Mouse (Mus musculus) liver, adult (tissue): ENCODE measurements around the gene Rhot1.

Experiments used
- GATA4 ChIP-seq: IDR thresholded peaks from 2 replicates; pipeline ENCODE4 v1.6.1; 2014; ENCODE audit warnings: mild to moderate bottlenecking, low read length; ENCODE audit not compliant: insufficient replicate concordance

The Rhot1 gene

DNA sequence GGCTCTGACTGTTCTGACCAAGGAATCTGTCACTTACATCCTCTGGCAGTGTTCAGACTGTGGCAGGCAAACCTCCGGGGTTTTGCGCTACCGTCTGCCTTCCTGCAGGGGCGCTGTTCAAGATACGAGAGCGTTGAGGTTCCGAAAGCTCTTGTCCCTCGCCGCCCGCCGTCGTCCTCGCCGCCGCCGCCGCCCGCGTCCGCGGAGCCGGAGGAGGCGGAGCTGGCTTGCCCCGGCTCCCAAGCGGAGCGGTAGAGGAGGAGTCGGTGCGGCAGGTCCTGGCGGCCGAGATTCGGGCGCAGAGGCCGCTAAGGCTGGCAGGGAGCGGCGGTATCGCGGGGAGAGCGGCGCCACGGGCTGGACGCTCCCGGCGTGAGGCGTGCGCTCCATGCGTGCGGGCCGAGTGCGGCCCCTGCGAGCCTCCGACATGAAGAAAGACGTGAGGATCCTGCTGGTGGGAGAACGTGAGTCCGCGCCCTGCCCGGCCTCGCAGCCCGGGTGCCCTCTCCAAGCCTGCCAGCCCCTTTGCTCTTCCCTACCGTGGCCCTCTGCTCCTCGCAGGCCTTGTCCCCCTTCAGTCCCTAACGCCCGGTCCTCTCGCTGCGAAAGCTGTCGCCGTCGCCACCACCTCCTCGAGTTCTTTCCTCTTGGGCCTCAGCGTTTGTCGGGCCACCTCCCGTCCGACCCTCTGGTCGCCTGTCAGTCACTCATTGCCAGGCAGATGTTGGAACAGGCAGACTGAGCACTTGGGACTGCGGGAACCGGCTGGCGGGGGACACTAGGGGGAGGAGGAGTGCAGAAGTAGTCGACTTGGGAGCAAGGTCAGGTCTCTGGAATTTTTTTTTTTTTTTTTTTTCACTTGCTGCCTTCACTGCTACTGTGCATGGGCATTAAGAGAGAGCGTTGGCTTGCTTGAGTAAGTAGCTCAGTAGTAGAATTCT, at the start of gene Rhot1:
Gene Rhot1, plus strand, starts transcription at position 160 of the 941 bp plus-strand sequence.
- TF ChIP-seq GATA4 = peak; percentile 83; the same call in 1 of the 2 replicates

DNA sequence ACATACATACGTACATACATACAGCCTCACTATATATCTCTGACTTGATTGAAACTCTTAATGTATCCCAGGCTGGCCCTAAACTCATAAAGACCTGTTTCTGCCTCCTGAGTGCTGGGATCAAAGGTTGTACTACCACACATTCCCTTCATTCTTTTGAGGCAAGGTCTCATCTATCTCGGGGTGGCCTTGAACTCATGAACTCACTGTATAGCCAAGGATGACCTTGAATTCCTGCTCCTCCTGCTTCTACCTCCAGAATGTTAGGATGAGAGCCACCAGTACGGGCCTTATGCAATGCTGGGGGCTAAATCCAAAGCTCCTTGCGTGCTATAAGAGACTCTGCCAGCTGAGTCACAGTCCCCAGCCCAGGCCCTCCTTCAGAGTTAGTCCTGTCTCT, 47.8 kb upstream of the Rhot1 start:
- no peak for TF ChIP-seq GATA4

DNA sequence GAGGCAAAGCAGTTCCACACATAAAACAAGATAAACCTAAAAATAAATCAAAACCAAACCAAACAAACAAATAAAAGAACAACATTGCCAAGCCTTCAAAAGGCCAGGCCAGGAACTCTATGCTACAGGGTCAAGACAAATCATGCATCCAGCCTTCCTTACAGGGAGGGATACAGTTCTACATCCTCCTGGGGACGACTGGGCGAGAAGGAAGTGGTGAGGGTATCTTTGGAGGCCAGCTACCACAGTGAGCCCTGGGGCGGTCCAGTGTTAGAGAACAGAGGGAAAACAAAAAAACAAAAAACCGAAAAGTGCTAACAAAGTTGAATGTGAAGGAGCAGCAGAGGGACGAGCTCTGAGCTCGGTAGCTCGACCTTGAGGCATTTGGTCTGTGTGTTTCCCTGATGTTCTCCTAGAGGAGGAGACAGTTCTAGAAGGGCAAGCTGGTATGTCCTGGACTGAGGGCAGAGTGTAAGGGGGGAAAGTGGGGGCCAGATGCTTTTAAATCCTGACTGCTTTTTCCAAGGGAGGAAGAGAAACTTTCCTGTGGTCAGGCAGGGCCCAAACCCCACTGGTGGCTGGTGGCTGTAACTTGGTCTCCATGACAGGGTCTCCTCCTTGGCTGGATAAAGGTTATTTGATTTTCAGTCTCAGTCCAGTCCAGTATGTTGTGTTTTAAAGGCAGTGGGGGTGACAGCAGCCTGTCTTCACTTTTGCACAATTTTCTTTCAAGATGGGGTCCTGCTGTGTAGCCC, 45.3 kb upstream of the Rhot1 start:
- TF ChIP-seq GATA4 = no peak

DNA sequence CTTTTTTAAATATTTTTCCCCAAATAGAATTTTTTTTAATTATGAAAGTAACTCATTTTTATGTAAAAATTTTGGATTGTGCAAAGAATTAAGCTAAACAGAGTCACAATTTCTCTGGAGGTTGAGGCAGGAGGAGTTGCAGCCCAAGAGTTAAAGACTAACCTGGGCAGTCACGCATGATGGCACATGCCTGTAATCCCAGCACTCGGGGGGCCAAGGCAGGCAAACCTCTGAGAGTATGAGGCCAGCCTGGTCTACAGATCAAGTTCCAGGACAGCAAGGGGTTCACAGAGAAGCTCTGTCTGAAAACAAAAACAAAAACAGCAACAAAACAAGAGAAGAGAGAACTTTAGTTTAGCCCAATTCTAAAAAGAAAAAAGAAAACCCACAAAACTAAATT, 44.6 kb upstream of the Rhot1 start:
- TF ChIP-seq GATA4 = no peak

DNA sequence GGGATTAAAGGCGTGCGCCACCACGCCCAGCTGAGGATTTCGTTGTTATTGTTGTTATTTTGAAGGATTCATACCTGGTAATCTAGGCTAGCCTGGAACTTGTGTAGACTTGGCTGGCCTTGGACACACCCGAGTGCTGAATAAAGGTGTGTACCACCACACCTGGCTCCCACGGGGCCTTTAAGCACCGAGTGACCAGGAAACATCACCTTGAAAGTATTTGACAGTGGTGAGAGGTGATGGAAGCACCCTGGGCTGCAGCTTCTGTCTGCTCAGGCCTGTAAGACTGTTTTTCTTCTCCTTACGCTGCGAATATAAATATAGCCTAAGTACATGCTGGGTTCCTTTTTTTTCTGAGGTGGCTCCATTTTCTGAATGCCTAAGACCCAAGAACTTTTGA, 40.7 kb upstream of the Rhot1 start:
- TF ChIP-seq GATA4 = no peak

DNA sequence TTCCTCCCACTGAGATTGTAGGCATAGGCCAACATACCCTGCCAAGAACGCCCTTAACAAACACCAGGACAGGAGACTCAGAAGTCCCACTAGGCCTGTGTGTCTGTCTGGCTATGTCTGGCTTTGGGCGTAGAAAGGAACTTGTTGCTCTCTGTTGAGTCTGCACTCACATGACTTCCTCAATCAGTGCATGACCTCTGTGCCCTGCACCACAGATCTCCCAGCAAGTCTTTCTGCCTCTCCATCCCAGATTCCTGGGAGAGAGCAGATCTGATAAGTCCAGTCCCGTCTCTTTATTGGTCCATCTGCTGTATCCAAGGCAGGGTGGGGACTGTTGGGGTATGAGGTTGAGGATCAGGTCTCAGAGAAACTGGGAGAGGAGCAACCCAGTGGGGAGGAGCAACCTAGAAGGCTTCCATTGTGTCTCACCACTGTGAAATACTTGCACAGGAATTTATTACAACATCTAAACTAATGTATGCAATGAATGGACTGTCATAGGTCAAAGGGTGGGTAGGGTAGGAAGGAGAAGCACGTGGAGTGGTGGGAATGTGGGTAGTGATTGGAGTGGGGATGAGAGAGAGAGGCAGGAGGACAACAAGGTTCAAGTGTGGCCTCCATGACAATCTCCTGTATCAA, 40.1 kb upstream of the Rhot1 start:
- TF ChIP-seq GATA4 = no peak

DNA sequence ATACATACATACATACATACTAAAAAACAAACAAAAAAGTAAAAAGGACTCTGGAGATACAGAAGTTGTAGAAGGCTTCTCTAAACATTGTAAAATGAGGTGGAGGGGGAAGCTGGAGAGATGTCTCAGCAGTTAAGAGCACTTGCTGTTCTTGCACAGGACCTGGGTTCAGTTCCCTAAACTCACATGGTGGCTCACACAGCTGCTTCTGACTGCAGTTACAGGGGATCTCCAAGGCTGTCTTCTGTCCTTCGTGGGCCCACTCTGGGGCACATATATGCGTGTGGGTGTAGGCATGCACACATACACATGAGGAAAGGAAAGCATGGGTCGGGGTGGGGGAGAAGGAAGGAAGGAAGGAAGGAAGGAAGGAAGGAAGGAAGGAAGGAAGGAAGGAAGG, 39.2 kb upstream of the Rhot1 start:
- TF ChIP-seq GATA4 = no peak

DNA sequence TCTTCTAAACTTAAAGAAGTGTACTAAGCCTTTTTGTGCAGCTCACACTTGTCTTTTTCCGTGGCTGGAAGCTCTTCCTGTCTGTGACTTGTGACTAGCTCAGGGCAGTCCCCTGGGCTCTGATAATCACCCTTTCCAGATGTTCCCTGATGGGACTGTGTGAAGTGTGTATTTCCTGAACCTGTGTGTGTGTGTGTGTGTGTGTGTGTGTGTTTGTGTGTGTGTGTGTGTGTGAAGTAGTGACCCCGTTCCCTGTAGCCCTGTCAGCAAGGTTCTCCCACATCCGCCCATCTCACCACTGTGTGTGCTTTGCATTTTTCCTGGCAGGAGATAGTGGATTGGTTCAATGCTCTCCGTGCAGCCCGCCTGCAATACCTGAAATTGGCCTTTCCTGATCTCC, 38.5 kb upstream of the Rhot1 start:
- peak; percentile 46; the same call in 1 of the 2 replicates for TF ChIP-seq GATA4

DNA sequence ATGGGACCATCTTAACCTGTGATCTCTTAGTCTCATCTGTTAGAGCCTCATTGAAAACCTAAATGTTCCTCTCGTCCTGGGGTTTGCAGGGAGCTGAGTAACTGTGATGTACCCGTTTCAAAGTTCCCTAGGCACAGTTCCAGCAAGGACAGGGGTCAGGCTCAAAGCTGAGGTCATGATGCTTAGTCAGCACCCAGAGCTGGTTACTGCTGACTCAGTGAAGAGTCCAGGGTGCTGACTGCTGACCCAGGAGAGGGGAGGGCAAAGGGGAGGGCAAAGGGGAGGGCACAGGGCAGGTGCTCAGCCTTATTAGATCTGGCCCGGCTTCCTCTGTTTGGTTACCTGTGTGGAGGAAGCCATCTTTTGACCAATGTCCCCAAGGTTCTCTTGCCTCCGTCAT, 36.9 kb upstream of the Rhot1 start:
- TF ChIP-seq GATA4 = peak; percentile 28; the same call in 1 of the 2 replicates

DNA sequence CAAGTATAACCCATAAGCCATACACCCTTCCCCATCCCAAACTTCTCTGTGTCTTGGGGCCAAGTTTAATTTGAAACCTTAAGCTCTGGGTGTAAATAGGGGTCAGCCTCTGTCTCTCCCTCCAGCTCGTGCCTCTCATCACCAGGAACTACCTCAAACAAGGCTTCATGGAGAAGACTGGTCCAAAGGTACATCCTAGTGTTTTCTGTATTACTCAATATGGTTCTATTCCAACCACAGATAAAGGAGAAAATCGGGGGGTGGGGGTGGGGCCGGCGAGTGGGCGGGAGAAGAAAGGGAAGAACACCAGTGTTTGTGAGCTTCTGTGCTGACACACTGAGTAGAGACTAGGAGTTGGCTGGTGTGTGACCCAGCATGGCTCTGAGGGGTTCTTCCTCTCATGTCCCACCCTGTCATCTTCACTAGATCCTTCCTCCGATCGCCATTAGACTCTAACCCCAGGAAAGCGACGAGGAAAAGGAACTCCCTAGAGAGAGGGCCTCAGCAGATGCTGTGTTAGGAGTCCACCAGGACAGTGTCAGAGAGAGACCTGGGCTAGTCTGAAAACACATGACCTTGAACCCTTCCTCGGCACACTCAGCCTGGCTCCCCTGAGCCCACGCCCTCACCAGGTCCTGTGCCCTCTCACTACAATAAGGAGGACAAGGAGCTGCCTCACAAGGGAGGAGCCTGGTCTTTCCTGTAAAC, 34.7 kb upstream of the Rhot1 start:
- TF ChIP-seq GATA4 = peak; percentile 30; the same call in 1 of the 2 replicates

DNA sequence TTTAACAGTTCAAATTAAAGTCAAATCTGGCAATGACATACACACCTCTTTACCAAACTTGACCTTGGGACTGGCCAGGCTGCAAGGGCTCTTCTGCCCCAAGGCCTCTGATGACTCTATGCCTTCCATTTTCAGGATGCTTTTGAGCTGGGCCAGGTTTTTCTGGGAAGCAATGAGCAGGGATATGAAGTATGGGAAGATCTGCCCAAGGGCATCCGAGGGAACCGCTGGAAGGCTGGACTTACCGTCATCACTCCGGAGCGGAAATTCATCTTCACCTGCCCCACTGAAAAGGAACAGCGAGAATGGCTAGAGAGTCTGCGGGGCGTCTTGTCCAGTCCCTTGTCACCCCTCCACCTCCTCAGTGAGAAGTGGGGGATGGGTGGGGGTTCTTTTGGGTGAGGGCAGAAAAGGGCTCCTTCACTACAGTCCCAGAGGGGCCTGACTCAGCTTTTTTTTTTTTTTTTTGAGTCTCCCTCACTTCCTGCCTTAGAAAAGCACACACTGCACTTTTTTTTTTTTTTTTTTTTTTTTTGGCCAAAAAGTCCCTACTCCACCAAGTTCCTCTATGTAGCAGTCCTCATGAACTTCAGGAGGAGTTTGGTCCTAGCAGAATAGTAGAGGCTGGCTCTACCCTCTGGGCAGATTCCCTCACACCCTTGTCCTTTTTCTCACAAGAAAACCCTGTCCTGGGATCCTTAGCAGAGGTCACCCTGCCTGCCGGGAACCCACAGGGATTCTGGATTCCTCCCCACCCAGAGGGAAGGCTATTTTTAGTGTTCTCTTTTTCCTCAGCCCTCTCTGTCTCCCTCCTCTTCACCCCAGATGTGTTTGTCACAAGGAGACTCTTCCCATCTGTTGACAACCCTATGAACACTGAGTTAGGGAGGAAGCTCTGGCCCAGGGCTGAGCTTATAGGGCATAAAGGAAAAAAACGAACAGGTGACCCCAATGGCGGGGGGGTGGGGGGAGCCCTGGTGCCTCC, 31.6 kb upstream of the Rhot1 start:
- TF ChIP-seq GATA4 = no peak

DNA sequence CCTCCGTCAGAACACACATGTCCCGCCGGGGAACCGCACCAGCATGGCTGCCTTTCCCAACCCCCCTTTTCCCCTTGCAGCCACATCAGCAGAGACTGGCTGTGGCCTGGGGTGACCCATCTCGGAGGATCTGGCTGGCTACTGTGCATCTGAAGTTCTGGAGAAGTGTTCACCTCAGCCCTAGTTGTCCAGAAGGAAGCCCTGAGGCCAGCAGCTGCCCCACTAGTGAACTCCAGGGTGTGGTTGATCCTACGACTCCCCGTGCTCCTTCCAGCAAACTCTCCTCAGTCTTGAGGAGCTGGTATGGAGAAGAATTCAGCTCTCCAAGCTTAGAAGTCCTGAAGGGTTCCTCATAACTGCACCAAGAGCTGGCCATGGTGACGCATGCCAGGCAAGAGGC, 30.5 kb upstream of the Rhot1 start:
- no peak for TF ChIP-seq GATA4

DNA sequence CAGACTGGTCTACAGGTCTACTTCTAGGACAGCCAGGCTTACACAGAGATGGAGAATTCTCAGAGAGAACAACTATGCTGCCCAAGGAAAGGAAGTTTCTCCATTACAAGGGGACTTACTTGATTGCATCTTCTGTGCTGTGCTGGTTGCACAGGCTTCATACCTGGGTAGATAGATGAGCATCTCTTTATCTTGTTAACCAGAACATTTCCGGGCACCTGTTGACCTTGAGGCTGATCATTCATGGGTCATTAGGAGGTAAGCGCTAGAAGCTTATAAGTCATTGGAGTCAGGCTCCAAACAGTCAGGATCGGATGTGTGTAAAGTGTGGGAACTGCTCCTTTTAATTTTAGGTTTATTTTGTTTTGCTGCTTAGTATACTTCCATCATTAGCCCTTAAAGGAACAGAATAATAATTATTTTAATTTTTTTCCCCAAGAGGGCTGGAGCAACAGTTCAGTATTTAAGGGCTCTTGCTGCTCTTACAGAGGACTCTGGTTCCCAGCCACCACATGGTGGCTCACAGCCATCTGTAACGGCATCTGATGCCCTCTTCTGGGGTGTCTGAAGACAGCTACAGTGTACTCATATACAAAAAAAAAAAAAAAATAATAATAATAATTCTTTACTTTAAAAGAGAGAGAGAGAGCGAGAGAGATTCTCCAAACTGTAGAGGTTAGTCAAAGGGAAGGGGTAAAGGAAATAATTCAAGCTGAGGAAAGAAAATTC, 27.6 kb upstream of the Rhot1 start:
- no peak for TF ChIP-seq GATA4

DNA sequence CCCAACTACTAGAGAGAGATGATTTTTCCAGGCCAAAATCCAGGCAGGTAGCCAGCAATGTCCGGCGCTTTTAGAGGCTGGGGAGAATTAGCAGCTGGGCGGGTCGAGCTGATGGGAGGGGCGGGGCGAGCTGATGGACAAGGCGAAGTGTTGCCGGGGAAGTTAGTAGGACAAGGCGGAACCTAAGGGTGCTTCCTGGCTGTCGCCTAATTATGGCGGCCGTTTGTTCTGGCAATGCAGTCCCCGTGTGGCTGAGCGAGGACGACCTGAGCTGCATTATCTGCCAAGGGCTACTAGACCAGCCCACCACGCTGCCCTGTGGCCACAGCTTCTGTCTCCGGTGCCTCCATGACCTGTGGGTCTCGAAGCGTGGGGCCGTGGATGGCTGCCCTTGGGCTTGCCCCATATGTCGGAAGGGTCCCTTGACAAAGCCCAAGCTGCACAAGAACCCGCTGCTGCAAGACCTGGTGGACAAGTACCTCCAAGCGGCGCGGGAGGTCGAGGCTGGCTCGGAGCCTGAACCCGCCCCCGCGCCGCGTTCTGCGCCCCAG, 25.0 kb upstream of the Rhot1 start, which contains the start of gene Rnf135:
Gene Rnf135, plus strand, starts transcription at position 147 of the 551 bp plus-strand sequence.
- TF ChIP-seq GATA4 = no peak
